Mouse (Mus musculus): ENCODE data around the gene Vsig8.

DNA sequence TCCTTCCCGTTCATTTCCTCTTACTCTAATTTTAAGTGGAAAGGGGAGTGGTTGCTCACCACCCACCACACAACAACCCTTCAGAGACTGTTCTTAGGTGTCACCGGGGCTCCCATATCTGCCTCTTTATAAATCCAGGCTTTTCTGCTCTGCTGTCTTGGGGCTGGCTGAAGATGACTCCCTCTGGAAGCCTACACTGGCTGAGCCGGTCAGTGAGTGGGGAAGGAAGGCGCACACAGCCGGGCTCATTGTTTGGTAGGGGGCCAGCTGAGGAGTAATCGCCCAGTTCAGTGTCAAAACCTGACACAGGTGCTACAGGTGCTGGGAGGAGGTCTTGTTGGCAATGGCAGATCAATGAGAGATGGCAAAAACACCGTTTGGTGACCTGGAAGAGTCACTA lies 29.8 kb upstream of the Vsig8 start:
- no peak for TF ChIP-seq CTCF (IDR thresholded peaks at IDR 0.05; ENCODE audit: borderline replicate concordance, control insufficient read depth, extremely low read depth, insufficient read depth, low read length, poor library complexity)
- no peak for TF ChIP-seq POLR2A (IDR thresholded peaks at IDR 0.05; ENCODE audit: control insufficient read depth, extremely low read depth, insufficient read depth, low read length, poor library complexity)
